Mouse (Mus musculus) regulatory T cell (primary cell): ENCODE measurements around the gene Ano3.

Experiments
- in situ Hi-C: fragments of 300-600 bp; cut with MboI, MseI; formaldehyde crosslinking; loops from one replicate; pipeline ENCODE4 v1.15.1; 2025; ENCODE audit warnings: high pct_unique_total_duplicates

Ano3 gene

GRCm38 (mm10) chr2:110814964-110815363, 135.8 kb downstream of the Ano3 start:
- in situ Hi-C loops = no loop called here

GRCm38 (mm10) chr2:110806302-110807093, 144.2 kb downstream of the Ano3 start:
- in situ Hi-C loops = no loop called here

- in situ Hi-C loops = no loop called here
Measured at GRCm38 (mm10) chr2:110795928-110796327, 154.8 kb downstream of the Ano3 start.

- in situ Hi-C loops = no loop called here
Measured at GRCm38 (mm10) chr2:110795433-110795832, 155.3 kb downstream of the Ano3 start.

DNA sequence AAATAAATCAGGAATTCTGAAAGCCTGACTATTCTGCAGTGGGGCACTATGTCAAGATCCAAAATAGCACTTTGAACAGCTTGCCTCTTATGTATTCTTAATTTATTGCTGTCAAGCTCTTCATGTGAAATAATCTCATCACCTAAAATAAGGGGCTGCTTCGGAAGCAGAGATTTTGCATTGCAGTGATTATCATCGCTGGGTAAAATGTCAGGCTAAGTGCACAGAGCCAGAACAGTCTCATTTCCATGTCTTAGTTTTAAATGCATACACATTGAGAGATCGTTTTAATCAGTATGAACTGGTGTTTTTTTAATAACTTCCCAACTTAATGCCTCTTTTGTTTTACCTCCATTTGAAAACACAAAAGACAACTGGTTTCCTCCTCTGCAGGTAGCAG, 163.3 kb downstream of the Ano3 start:
- in situ Hi-C loops = loop anchor here (10.0 kb wide), 2 partner anchors 563 to 1937 kb away; no protein-coding TSS in a partner anchor

- in situ Hi-C loops = no loop called here
Measured at GRCm38 (mm10) chr2:110759434-110759833, 191.3 kb downstream of the Ano3 start.

DNA sequence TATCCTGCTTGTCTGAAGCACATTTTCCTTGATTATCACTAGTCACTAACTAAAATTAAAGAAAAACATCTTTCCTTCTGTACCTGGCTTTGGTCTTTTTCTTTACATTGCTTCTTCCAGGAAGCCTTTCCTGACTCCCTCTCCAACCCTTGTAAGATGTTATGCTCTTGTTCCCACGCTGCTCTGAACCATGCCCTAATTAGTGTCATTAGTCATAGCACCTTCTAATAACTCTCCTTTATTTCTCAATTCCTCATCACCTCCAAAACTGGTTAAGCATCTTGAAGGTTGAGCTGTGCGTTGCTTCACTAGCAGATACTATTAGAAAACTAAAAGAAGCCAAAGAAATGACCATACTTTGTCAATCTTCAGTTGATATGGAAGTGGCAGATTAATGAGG, 193.2 kb downstream of the Ano3 start:
- in situ Hi-C loops = no loop called here

DNA sequence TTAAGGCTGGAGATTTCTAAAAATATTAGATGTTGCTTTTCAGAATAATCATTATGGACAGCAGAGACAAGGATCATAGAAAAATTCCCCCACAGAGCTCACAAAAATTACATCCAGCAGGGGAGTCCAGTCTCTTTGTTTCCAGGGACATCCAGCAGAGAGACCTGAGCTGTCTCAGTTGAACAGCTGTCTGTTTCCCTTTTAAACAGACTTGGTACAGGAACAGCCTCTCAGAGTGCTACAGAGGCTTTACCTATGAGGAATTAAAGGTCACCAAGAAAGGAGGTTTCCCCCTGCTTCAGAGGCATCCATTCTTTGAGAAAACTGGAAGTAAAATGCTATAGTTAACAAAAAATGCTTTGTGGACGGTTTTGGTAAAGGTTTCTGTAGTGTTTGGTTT, 210.2 kb downstream of the Ano3 start:
- in situ Hi-C loops = no loop called here

DNA sequence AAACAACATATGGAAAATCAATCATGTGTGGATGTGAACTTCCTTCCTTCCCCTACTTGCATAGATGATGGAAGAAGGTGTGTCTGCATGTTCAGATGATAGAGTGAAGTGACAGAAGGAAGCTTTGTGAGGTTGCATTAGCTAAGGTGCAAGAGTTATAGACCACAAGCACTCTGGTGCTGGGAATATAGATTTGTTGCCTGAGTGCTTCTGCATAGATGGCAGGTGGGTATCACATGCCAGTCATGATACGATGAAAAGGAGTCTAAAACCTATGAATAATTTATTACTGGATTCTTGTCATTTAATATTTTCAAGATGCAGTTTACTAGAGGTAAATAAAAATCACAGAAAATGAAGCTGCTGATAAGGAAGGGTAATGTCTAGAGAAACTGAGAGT, 210.9 kb downstream of the Ano3 start:
- in situ Hi-C loops = no loop called here

GRCm38 (mm10) chr2:110737981-110738380, 212.7 kb downstream of the Ano3 start:
- in situ Hi-C loops = no loop called here

GRCm38 (mm10) chr2:110737236-110737635, 213.5 kb downstream of the Ano3 start:
- in situ Hi-C loops = no loop called here

GRCm38 (mm10) chr2:110726106-110726505, 224.6 kb downstream of the Ano3 start:
- in situ Hi-C loops = no loop called here

DNA sequence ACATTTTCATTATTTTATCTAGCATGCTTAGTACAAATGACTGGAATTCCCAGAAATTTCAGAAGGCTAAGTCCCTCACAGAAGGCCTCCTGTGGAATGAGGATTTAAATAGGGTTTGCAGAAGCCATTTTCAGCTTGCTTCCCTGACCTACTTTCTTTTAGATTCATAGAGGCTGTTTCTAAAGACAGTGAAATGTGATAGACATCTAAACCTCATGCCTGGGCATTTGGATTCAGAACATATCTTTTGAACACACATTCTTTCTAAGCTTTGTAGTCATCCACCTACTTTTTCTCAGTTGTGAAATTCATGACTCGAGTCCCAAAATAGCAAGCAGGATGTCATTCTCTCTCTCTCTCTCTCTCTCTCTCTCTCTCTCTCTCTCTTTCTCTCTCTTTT, 228.5 kb downstream of the Ano3 start:
- in situ Hi-C loops = no loop called here

GRCm38 (mm10) chr2:110721290-110721753, 229.4 kb downstream of the Ano3 start, which contains the start of gene Muc15:
TSS of gene Muc15 (plus strand) at chr2:110721340.
- in situ Hi-C loops = no loop called here

- in situ Hi-C loops = no loop called here
Measured at GRCm38 (mm10) chr2:110719051-110719450, 231.7 kb downstream of the Ano3 start.

DNA sequence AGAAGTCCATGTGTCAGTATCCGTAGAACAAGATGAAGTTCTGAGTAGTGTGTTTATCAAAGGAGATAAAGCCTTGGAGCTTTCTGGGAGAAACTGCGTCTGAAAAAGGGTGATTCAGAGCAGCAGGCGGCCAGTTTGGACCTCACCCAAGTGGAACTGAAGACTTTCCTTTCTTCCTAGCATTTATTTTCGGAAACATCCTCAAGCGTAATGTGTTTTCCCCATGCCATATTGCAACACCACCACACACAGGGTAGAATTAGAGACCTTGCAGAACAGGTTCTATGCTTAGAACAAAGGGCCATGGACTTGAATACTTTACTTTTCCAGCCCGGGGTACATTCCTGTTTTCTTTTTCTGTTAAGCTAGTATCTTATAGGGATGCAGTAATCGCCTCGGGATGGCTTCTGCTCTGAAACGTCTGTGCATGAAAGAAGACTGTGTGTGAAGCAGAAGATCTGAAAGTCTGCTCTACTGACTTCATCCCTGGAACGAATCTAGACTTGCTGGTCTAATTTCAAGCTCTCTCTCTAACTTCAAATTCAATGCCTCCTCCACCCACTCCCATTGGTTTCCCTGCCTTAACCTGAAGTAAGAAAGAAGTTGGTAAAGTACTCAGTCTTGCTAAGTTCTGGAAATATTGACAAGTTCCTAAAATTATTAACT, 240.5 kb downstream of the Ano3 start:
- in situ Hi-C loops = no loop called here

DNA sequence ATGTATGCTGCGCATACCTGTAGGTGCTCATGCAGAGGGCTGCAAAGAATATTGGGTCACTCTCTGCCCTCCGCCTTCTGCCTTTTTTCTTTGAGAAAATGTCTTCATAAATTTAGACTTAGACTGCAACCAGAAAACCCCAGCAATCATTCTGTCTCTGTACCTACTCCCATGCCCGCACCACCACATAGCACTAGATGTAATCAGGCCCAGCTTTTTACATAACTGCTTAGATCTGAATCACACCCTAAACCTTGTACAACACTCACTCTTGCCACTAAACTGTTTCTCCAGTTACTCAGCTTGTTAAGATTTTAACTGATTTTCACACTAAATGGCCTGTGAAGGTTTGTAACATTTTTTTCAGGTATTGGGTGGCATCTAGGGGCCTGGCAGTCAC, 241.3 kb downstream of the Ano3 start:
- in situ Hi-C loops = loop anchor here (10.0 kb wide), 1 partner anchor 1525 kb away; the partner anchor contains the start of gene Lpcat4

DNA sequence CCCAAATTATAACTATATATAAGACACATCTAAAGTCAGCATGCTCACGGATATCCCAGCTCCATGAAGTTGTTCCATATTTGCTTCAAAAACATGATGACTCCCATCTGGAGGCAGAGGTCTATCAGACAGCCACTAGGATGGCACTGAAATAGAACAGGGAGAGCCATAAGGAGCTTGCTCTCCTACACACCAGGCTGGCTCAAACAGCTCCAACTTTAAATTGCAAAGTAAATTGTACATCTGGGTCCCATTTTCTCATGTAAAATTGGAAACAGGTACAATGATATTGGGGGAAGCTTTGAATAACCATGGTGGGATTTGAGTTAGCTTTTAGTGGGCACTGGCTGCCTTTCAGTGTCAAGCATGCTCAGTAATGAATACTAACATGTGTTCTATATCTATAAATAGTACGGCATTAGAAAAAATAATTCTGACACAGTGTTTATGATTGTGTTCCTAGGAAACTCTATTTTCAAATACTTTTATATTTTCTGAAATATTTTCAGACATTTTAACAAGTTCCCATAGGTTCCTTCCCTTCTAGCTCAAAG, 279.6 kb downstream of the Ano3 start:
- in situ Hi-C loops = no loop called here

GRCm38 (mm10) chr2:110663329-110663728, 287.4 kb downstream of the Ano3 start:
- in situ Hi-C loops = no loop called here

- in situ Hi-C loops = loop anchor here (10.0 kb wide), 1 partner anchor 1660 kb away; no protein-coding TSS in a partner anchor
Measured at GRCm38 (mm10) chr2:110644846-110645245, 305.9 kb downstream of the Ano3 start.

GRCm38 (mm10) chr2:110644358-110644757, 306.4 kb downstream of the Ano3 start:
- in situ Hi-C loops = loop anchor here (10.0 kb wide), 1 partner anchor 1660 kb away; no protein-coding TSS in a partner anchor
